Mouse (Mus musculus) liver, postnatal 0 days (tissue): Measurements from ENCODE around the gene Crygs.

ENCODE experiments used
- CTCF ChIP-seq: sonication (generic); IDR thresholded peaks from 2 replicates; pipeline ENCODE4 v1.5.1; 2016; ENCODE audit warnings: antibody characterized with exemption, low read depth
- EP300 ChIP-seq: IDR thresholded peaks from 2 replicates; pipeline ENCODE4 v1.6.1; 2016; ENCODE audit warnings: antibody characterized with exemption, low read depth, mild to moderate bottlenecking

GRCm38 (mm10) chr16:22847686-22848085 lies 36.3 kb upstream of the Crygs start:
- no peak for TF ChIP-seq CTCF
- TF ChIP-seq EP300, result no peak
